Mouse (Mus musculus) liver, adult 2 months (tissue): ENCODE results near the gene BC107364. TPM values are rescaled to one million over a fixed set of nuclear protein-coding genes. Genes with fewer than 3 reads are reported as not detected.
"Not testable (repeated sequence)": the region's sequence is repeated elsewhere in the genome, so short reads cannot be mapped to it uniquely, and the experiment has no call there.

ENCODE experiments used
- DNase-seq: peaks from one replicate; pipeline ENCODE4 v3.0.0-alpha.2; 2011; ENCODE audit warnings: low read depth, low spot score; ENCODE audit errors: extremely low read depth
- H3K27ac ChIP-seq: fragments of 200-500 bp; replicated peaks from 2 replicates; pipeline ENCODE4 v1.5.1; 2012; ENCODE audit warnings: low read depth, mild to moderate bottlenecking, control low read depth, inconsistent platforms, low read length; ENCODE audit not compliant: insufficient read depth
- H3K27me3 ChIP-seq: fragments of 200-500 bp; 2 replicates; pipeline ENCODE4 v1.6.1; 2012; ENCODE audit warnings: mild to moderate bottlenecking, moderate library complexity, low read length, inconsistent platforms; ENCODE audit not compliant: control insufficient read depth, insufficient read depth
- H3K36me3 ChIP-seq: fragments of 200-500 bp; 2 replicates; pipeline ENCODE4 v1.6.1; 2012; ENCODE audit warnings: low read length, inconsistent platforms; ENCODE audit not compliant: control insufficient read depth, insufficient read depth
- H3K4me1 ChIP-seq: fragments of 200-500 bp; 2 replicates; pipeline ENCODE4 v1.6.1; 2011; ENCODE audit warnings: low read length; ENCODE audit not compliant: control insufficient read depth, insufficient read depth
- H3K4me3 ChIP-seq: fragments of 200-500 bp; 2 replicates; pipeline ENCODE4 v1.5.1; 2011; ENCODE audit warnings: low read depth, mild to moderate bottlenecking, control low read depth, low read length, moderate library complexity; ENCODE audit not compliant: insufficient read depth
- H3K79me2 ChIP-seq: fragments of 200-500 bp; 2 replicates; pipeline ENCODE4 v1.6.1; 2012; ENCODE audit warnings: inconsistent platforms, mild to moderate bottlenecking, low read length, moderate library complexity; ENCODE audit not compliant: control insufficient read depth, insufficient read depth
- H3K9ac ChIP-seq: fragments of 200-500 bp; 2 replicates; pipeline ENCODE4 v1.6.1; 2012; ENCODE audit warnings: low read depth, mild to moderate bottlenecking, control low read depth, inconsistent platforms, low read length
- CTCF ChIP-seq: fragments of 200-500 bp; IDR thresholded peaks from 2 replicates; pipeline ENCODE4 v1.5.1; 2011; ENCODE audit warnings: low read depth, low read length, control low read depth
- POLR2A ChIP-seq: fragments of 200-500 bp; IDR thresholded peaks from 2 replicates; pipeline ENCODE4 v1.6.1; 2011; ENCODE audit warnings: low read length, control low read depth; ENCODE audit not compliant: insufficient read depth; ENCODE audit errors: extremely low read depth
- WGBS: fragments of 180-500 bp; shearing (Covaris S2); methylation state at CpG from one replicate; pipeline ENCODE4 v1.1.7; 2018; 5-methylcytosine and 5-hydroxymethylcytosine counted together
- polyA plus RNA-seq: library from polyadenylated mRNA; depleted of rRNA; stranded (reverse); fragments of >200 nt; gene quantifications from 2 replicates; pipeline ENCODE4 v1.2.3, GENCODE M21; 2012
- total RNA-seq: library from RNA; depleted of rRNA; stranded (reverse); fragments of >200 nt; gene quantifications from 2 replicates; pipeline ENCODE4 v1.2.3, GENCODE M21; 2014

BC107364 gene
- total and polyA plus RNA-seq, 2 experiments = not detected

GRCm38 (mm10) chr3:96480684-96481270 lies 28.7 kb upstream of the BC107364 start:
- DNase-seq = no peak
- Histone ChIP-seq H3K79me2 (no peaks in the 10 kb centered on the region), H3K9ac (no peak overlapping the region), H3K36me3 (no peaks in the 10 kb centered on the region), H3K27ac (no peak overlapping the region), H3K27me3 (peaks cover 3% of the 10 kb centered on the region; the same call in 1 of the 2 replicates), H3K4me1 (no peaks in the 10 kb centered on the region), H3K4me3 (no peak overlapping the region)
- no peak for TF ChIP-seq CTCF
- TF ChIP-seq POLR2A = no peak
- WGBS = 88% methylated on average over 4 of the region's 4 CpGs

GRCm38 (mm10) chr3:96479249-96479648 lies 27.1 kb upstream of the BC107364 start:
- TF ChIP-seq CTCF = no peak
- TF ChIP-seq POLR2A = no peak
- Histone ChIP-seq H3K4me3 (no peak overlapping the region), H3K79me2 (no peaks in the 10 kb centered on the region), H3K4me1 (no peaks in the 10 kb centered on the region), H3K9ac (no peak overlapping the region), H3K27ac (no peak overlapping the region), H3K36me3 (no peaks in the 10 kb centered on the region), H3K27me3 (peaks cover 8% of the 10 kb centered on the region)
- WGBS = 28% methylated on average over 3 of the region's 3 CpGs
- peak; percentile 43 for DNase-seq

GRCm38 (mm10) chr3:96477558-96477957 lies 25.5 kb upstream of the BC107364 start:
- H3K27me3 ChIP-seq = peaks cover 12% of the 10 kb centered on the region
- TF ChIP-seq CTCF (no peak), POLR2A (no peak)
- no peaks in the 10 kb centered on the region for H3K4me1 ChIP-seq
- H3K27ac ChIP-seq = no peak overlapping the region
- no peak for DNase-seq
- no peaks in the 10 kb centered on the region for H3K36me3 ChIP-seq
- 75% methylated on average over 6 of the region's 6 CpGs for whole genome bisulfite sequencing
- H3K4me3 ChIP-seq = no peak overlapping the region
- no peak overlapping the region for H3K9ac ChIP-seq
- no peaks in the 10 kb centered on the region for H3K79me2 ChIP-seq

GRCm38 (mm10) chr3:96477084-96477483 lies 25.0 kb upstream of the BC107364 start:
- Histone ChIP-seq H3K4me3 (no peak overlapping the region), H3K27me3 (peaks cover 15% of the 10 kb centered on the region), H3K9ac (no peak overlapping the region), H3K79me2 (no peaks in the 10 kb centered on the region), H3K4me1 (no peaks in the 10 kb centered on the region), H3K36me3 (no peaks in the 10 kb centered on the region), H3K27ac (no peak overlapping the region)
- TF ChIP-seq POLR2A (no peak), CTCF (no peak)
- no peak for DNase-seq
- WGBS = 45% methylated on average over 3 of the region's 3 CpGs

- no peak overlapping the region for H3K4me3 ChIP-seq
Observed at GRCm38 (mm10) chr3:96474909-96475655, 23.0 kb upstream of the BC107364 start.

GRCm38 (mm10) chr3:96473556-96473955 lies 21.4 kb upstream of the BC107364 start:
- H3K27ac ChIP-seq, H3K36me3 ChIP-seq, DNase-seq, H3K79me2 ChIP-seq, H3K4me1 ChIP-seq, H3K4me3 ChIP-seq, H3K9ac ChIP-seq: not testable (repeated sequence)
- H3K27me3 ChIP-seq = peaks cover 17% of the 10 kb centered on the region
- 78% methylated on average over 3 of the region's 3 CpGs for WGBS

More at GRCm38 (mm10) chr3:96474909-96475655, 23.0 kb upstream of the BC107364 start:
- Histone ChIP-seq H3K27ac (no peak overlapping the region), H3K27me3 (peaks cover 17% of the 10 kb centered on the region), H3K9ac (no peak overlapping the region), H3K79me2 (no peaks in the 10 kb centered on the region), H3K36me3 (no peaks in the 10 kb centered on the region), H3K4me1 (no peaks in the 10 kb centered on the region)
- DNase-seq = no peak
- WGBS = 5% methylated on average over 44 of the region's 44 CpGs
- TF ChIP-seq POLR2A (no peak), CTCF (no peak)
